Mouse (Mus musculus) testis, adult 2 months (tissue): ENCODE results near the gene Card6. TPM values are rescaled to one million over a fixed set of nuclear protein-coding genes. Genes with fewer than 3 reads are reported as not detected.

Experiments used
- H3K27ac ChIP-seq: fragments of 200-500 bp; 2 replicates; pipeline ENCODE4 v1.5.1; 2012; ENCODE audit warnings: low read depth, low read length; ENCODE audit not compliant: control insufficient read depth, insufficient read depth
- H3K27me3 ChIP-seq: fragments of 200-500 bp; 2 replicates; pipeline ENCODE4 v1.6.1; 2012; ENCODE audit warnings: mild to moderate bottlenecking, low read length, moderate library complexity; ENCODE audit not compliant: control insufficient read depth, insufficient read depth
- H3K36me3 ChIP-seq: fragments of 200-500 bp; 2 replicates; pipeline ENCODE4 v1.6.1; 2012; ENCODE audit warnings: mild to moderate bottlenecking, low read length; ENCODE audit not compliant: control insufficient read depth, insufficient read depth
- H3K4me1 ChIP-seq: fragments of 200-500 bp; 2 replicates; pipeline ENCODE4 v1.6.1; 2012; ENCODE audit warnings: low read length; ENCODE audit not compliant: control insufficient read depth, insufficient read depth
- H3K4me3 ChIP-seq: fragments of 200-500 bp; 2 replicates; pipeline ENCODE4 v1.5.1; 2012; ENCODE audit warnings: low read depth, mild to moderate bottlenecking, low read length, moderate library complexity, mixed read lengths; ENCODE audit not compliant: control insufficient read depth
- CTCF ChIP-seq: fragments of 200-500 bp; IDR thresholded peaks from 2 replicates; pipeline ENCODE4 v1.5.1; 2012; ENCODE audit warnings: low read depth, mild to moderate bottlenecking, inconsistent platforms, low read length, moderate library complexity; ENCODE audit not compliant: control insufficient read depth, insufficient read depth, insufficient replicate concordance
- POLR2A ChIP-seq: fragments of 200-500 bp; IDR thresholded peaks from 2 replicates; pipeline ENCODE4 v1.6.1; 2012; ENCODE audit warnings: low read depth, mild to moderate bottlenecking, inconsistent platforms, low read length, moderate library complexity; ENCODE audit not compliant: control insufficient read depth
- polyA plus RNA-seq: library from polyadenylated mRNA; depleted of rRNA; stranded (reverse); fragments of >200 nt; gene quantifications from 2 replicates; pipeline ENCODE4 v1.2.3, GENCODE M21; 2012

The Card6 gene
- polyA plus RNA-seq, 1 experiment: 4.8 TPM

DNA sequence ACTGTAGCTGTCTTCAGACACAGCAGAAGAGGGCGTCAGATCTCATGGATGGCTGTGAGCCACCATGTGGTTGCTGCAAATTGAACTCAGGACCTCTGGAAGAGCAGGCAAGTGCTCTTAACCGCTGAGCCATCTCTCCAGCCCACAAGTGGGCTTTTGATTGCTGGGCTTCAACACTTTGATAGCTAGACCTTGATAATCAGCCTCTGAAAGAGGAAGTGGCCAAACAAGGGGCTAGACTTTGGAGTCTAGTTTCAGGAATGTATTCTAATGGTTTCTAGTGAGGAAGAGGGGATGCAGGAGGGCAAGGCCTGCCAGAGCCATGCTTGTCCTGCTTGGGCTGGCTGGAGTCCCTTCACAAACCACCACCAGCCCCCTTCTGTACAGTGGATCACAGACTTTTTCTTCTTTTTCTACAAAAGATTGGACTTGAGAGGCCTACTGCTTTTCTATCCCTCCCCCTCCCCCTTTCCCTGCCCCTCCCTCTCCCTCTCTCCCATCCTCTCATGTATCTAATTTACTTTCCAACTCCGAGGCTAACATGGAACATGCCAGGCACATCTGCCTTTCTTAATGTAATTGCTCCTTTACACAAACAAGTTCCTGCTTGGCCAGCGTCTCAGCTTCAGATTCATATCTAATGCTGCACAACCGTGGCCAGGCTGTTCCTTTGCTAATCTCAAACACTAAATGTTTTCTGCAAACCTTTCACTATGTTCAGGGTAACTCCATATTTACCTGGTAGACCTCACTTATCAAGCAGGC is 20.0 kb upstream of the Card6 start:
- Histone ChIP-seq H3K27me3 (no peaks in the 10 kb centered on the region), H3K27ac (no peak overlapping the region), H3K4me1 (no peaks in the 10 kb centered on the region), H3K4me3 (no peak overlapping the region), H3K36me3 (no peaks in the 10 kb centered on the region)
- TF ChIP-seq POLR2A: no peak
- TF ChIP-seq CTCF: no peak

DNA sequence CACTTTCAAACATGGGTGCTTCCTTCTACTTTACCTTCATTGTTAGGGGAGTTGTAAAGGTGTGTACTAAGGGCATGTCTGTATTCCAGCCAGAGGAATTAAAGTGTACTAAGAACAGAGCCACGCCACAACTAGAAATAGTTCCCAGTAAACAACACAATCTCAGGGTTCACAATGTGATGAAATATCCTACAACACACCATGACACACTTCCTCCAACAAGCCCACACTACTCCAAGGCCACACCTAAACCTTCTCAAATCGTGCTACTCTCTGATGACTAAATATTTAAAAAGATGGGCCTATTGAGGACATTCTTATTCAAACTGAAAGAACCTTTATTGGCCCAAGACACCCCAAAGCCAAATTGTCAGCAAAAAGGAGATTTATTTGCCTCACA is 19.1 kb upstream of the Card6 start:
- Histone ChIP-seq H3K36me3 (no peaks in the 10 kb centered on the region), H3K4me3 (no peak overlapping the region), H3K27me3 (no peaks in the 10 kb centered on the region), H3K27ac (no peak overlapping the region), H3K4me1 (no peaks in the 10 kb centered on the region)
- TF ChIP-seq CTCF (no peak), POLR2A (no peak)

DNA sequence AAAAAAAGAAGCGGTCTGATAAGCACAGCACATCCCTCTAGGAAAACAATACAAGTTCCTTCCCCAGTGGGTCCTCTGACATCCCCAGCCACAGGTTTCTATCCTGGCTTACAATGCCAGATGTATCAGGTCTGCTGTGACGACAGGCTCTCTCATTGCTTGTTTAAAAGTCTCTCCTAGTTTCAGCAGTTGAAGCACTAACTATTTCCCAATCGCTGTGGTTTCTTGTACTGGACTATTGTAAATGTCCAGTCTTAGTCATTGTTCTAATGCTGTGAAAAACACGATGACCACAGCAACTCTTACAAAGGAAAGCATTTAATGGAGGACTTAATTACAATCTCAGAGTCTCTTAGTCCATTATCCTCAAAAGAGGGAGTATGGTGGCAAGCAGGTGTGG is 18.1 kb upstream of the Card6 start:
- Histone ChIP-seq H3K27me3 (no peaks in the 10 kb centered on the region), H3K27ac (no peak overlapping the region), H3K4me1 (no peaks in the 10 kb centered on the region), H3K36me3 (no peaks in the 10 kb centered on the region), H3K4me3 (no peak overlapping the region)
- TF ChIP-seq CTCF: no peak

DNA sequence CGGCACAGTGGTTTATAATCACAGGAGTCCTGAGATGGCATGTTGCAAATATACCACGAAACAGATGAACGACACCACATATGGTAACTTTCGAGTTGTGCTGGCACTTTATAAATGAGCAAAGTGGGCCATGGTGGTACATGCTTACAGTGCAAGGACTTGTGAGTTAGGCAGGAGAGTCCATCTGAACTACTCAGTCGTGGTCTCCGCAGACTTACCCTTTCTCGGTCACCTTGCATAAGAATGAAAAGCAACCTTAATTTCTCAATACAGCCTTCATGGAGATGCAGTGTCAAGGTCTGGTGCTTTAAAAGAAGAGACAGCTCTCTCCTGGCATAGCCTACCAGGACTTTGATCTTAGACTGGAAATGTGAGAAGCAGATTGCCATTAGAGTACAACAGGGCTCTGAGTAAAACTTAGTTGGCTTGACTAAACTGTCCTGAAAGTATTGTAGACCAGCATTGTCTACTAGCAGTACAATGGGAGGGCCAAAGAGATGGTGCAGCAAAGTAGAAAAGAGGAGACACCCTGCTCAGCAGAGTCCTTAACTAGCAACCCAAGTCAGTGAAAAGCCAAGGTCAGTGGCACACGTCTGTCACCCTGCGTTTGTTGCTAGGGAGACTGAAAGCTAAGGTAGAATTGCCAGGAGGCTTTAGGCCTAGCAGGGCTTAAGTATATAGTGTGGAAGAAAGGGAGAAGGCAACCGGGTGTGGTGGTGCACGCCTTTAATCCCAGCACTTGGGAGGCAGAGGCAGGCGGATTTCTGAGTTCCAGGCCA is 13.4 kb upstream of the Card6 start:
- Histone ChIP-seq H3K27me3 (no peaks in the 10 kb centered on the region), H3K36me3 (peaks cover 4% of the 10 kb centered on the region), H3K4me1 (peaks cover 2% of the 10 kb centered on the region), H3K27ac (no peak overlapping the region), H3K4me3 (no peak overlapping the region)
- TF ChIP-seq POLR2A: no peak
- no peak for TF ChIP-seq CTCF

DNA sequence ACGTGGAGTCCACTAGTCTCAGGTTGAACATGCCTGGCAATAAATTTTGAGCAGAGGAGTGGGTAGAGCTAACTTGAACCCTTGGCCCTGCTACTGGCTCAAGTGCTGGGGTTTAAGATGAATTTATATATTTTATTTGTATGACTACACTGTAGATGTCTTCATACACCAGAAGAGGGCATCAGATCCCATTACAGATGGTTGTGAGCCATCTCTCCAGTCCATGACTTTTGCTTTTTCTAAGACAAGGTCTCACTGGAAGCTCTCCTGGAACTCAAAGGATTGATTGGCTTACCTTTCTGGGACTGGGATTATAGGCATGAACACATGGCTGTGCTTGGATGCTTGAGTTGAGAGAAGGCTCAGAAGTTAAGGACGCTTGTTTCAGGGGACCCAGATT is 11.4 kb upstream of the Card6 start:
- Histone ChIP-seq H3K4me1 (peaks cover 4% of the 10 kb centered on the region), H3K27me3 (no peaks in the 10 kb centered on the region), H3K27ac (no peak overlapping the region), H3K4me3 (no peak overlapping the region), H3K36me3 (peaks cover 4% of the 10 kb centered on the region)
- TF ChIP-seq CTCF (no peak), POLR2A (no peak)

DNA sequence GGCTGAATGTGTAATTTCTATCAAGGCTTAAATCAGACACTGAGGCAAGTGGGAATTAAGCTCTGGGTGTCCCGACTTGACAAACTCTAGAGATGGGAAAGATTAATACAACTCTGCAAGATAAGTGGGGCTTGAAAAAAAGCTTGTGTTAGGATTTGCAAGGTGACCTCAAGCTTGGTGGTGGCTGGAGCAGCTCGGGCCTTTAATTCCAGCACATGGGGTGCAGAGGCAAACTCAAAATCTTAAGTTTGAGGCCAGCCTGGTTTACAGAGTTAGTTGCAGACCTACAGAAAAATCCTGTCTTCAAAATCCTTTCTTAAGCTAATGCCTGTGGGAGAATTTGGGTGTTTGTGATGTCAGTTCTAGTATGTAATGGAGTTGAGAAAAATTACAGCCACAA is 10.9 kb upstream of the Card6 start:
- TF ChIP-seq CTCF (no peak), POLR2A (no peak)
- Histone ChIP-seq H3K27ac (no peak overlapping the region), H3K4me3 (no peak overlapping the region), H3K4me1 (peaks cover 4% of the 10 kb centered on the region), H3K27me3 (no peaks in the 10 kb centered on the region), H3K36me3 (peaks cover 4% of the 10 kb centered on the region)

DNA sequence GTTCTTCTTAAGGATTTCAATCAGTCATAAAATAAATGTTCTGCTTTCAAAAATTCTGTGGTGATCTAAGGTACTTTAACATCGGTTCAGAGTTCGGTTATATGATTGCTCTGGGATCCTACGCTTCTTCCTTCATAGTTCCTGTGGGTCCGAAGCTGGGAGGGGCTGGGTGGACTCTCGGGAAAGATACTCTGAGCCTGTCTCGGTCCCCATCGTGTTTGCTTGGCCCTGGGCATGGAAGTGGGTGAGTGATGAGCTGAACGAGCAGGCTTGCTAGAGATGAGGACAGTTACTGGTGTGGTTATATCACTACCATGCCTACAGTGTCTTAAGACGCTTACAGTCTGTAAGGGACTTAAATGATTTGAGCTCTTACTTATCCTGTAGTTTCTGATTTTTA is 10.3 kb upstream of the Card6 start:
- Histone ChIP-seq H3K4me3 (no peak overlapping the region), H3K36me3 (peaks cover 4% of the 10 kb centered on the region), H3K4me1 (peaks cover 4% of the 10 kb centered on the region), H3K27ac (no peak overlapping the region), H3K27me3 (no peaks in the 10 kb centered on the region)
- TF ChIP-seq POLR2A (no peak), CTCF (no peak)
